Mouse (Mus musculus) activated CD4-positive, CD25-positive, alpha-beta regulatory T cell (primary cell): ENCODE data around the gene Glt8d1. TPM values are rescaled to one million over a fixed set of nuclear protein-coding genes. Genes with fewer than 3 reads are reported as not detected.

Experiments
- polyA plus RNA-seq, 2 experiments: library from polyadenylated mRNA; unstranded; fragments of 100-300 nt; shearing (Covaris generic); gene quantifications; one replicate each; pipeline ENCODE4 v1.2.1; 2017

The Glt8d1 gene
- polyA plus RNA-seq = 1 to 10 TPM; 7.3 to 9.7 TPM

DNA sequence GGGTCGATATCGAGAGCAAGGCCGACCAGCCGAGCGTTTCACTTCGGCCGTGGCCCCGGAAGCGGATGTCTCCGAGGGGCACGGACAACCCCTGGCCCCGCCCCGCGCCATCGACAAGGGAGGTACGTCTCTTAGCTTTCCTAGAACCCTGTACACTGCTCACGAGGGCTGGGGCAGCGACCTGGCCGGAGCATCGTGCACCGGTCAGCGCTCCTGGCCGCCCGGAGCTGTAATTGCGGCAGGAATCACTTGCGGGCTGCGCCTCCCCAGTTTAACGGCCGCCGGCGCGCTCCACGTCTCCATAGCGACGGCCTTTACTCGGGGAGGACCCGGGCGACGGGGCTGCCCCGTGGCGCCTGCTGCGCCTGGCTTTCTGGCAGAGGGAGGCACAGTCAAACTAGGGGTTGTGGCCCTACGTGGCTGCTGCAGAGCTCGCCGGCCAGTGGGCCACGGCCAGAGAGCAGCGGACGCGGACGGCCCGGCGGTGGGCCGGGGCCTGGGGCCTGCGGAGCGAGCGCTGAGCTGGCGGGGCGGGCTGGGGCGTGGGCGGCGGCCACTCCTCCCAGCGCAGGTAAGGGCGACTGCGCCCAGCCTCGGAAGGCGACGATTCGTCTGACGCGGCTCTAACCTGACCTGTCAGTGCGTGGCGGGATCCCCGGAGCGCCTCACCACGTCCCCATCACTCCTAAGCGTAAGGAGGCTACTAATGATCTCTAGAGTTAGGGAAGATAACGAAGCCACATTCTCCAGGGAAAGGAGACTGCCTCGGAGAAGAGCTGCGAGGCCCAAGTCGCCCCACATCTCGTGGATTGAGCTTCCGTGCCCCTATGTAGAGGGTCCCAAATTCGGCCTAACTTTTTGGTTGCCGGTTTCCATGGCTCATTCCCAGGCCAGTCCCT is at the start of gene Glt8d1, which contains the start of gene Spcs1:
TSS of gene Glt8d1 (plus strand) at position 94 of the 899 bp plus-strand sequence.
TSS of gene Spcs1 (minus strand) at position 366 of the 899 bp plus-strand sequence.

DNA sequence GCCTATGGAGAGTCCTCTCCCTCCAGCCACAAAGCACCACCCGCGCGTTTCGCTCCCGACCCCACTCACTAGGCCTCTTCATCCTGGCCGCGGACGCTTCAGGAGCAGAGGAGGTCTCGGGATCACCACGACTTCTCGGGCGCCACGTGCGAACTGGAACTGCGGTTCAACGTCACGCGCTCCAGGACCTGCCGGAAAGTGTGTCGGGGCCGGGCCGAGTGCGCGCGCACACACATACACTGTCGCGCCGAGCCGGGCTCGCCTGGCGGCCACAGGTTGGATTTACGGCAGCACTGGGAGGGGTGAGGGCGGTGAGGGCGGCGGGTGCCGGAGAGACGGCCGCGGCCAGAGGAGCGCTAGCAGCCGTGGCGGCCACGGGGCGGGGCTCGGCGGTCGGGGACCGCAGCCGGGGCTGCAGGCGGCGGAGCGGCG is 17.7 kb downstream of the Glt8d1 start, which contains the start of the genes Pbrm1 and Gnl3:
TSS of gene Pbrm1 (plus strand) at position 279 of the 432 bp plus-strand sequence.
TSS of gene Gnl3 (minus strand) at position 293 of the 432 bp plus-strand sequence.

Other genes with a start within 250 kb of the Glt8d1 start
- gene Tmem110, start 175.8 kb upstream of the Glt8d1 start, polyA plus RNA-seq = 10 to 100 TPM; 23.8 to 27.3 TPM
- gene Mustn1, start 122.2 kb upstream of the Glt8d1 start, polyA plus RNA-seq = 1 to 10 TPM in 1 of 2 experiments, under 1 TPM in 1; 0.13 to 1.5 TPM
- not detected for gene Itih4, start 114.9 kb upstream of the Glt8d1 start, polyA plus RNA-seq
- gene Itih3, start 77.6 kb upstream of the Glt8d1 start, polyA plus RNA-seq = not detected
- gene Itih1, start 58.1 kb upstream of the Glt8d1 start, polyA plus RNA-seq = under 1 TPM in 1 of 2 experiments, not detected in 1; 0.11 TPM
- 1 to 10 TPM; 3.9 to 5.2 TPM for gene Nek4, start 50.0 kb upstream of the Glt8d1 start, polyA plus RNA-seq
- 100 to 1,000 TPM; 363 to 372 TPM for gene Spcs1, start 272 bp downstream of the Glt8d1 start, polyA plus RNA-seq
- gene Pbrm1, start 17.7 kb downstream of the Glt8d1 start, polyA plus RNA-seq = 100 to 1,000 TPM; 134 to 149 TPM
- gene Gnl3, start 17.8 kb downstream of the Glt8d1 start, polyA plus RNA-seq = 100 to 1,000 TPM in 1 of 2 experiments, 10 to 100 TPM in 1; 61.4 to 126 TPM
- gene Smim4, start 127.6 kb downstream of the Glt8d1 start, polyA plus RNA-seq = 100 to 1,000 TPM in 1 of 2 experiments, 10 to 100 TPM in 1; 61.0 to 141 TPM
- 1 to 10 TPM; 2.2 to 2.4 TPM for gene Nt5dc2, start 129.7 kb downstream of the Glt8d1 start, polyA plus RNA-seq
- 1 to 10 TPM in 1 of 2 experiments, under 1 TPM in 1; 0.92 to 1.1 TPM for gene Stab1, start 167.2 kb downstream of the Glt8d1 start, polyA plus RNA-seq
- gene Tnnc1, start 206.9 kb downstream of the Glt8d1 start, polyA plus RNA-seq = not detected
- gene Nisch, start 215.5 kb downstream of the Glt8d1 start, polyA plus RNA-seq = 100 to 1,000 TPM; 154 to 198 TPM
- not detected for gene Sema3g, start 216.5 kb downstream of the Glt8d1 start, polyA plus RNA-seq
- 10 to 100 TPM; 13.2 to 18.1 TPM for gene Phf7, start 249.9 kb downstream of the Glt8d1 start, polyA plus RNA-seq